Comparison of ENCODE assay signal across 8 mouse cellular contexts in the genomic region with DNA sequence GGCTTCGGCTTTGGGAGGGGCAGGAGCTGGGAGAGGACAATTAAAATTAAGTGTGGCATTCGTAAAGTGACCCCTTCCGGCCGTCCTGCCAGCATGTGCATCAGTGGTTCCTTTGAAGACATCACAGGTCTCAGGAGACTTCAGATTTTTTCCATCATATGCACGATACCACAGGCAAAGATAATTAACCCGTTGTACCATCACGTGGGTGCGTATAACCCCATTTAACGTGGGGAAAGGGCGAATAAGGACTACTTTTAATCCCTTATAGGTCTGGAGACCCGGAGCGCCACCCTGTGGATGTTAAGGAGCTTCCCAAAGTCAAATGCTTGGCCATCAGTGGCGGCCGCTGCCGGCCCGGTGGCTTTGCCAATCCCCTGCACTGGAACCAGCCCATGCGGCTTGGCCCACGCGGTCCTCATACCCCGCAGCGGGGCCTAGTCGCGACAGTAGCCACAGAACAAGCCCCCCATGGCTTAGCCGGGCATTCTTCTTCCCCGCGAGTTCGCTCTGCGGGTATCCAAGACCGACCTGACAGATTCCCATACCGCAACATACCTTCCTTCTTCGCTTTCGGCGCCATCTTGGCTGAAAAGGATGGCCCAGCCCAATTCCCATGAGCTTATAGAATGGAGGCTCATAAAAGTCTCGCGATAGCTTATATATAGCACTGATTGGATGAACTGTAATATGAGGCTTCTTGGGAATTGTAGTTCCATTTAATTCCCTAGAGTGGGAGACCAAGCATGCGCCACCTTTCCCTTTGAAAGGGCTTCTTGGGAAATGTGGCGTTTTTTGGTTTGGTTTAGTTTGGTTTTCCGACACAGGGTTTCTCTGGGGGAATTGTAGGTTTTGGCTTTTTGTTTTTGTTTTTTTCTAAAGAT. TPM values are rescaled to one million over a fixed set of nuclear protein-coding genes. Genes with fewer than 3 reads are reported as not detected.
DNase-seq lines count a peak whose midpoint lies in the region; ATAC-seq lines count a peak whose summit lies in the region.

A gene (minus strand): TSS at position 624 of the 884 bp plus-strand sequence.

- H3K4me1 ChIP-seq in embryonic facial prominence, embryonic 10.5 days, result peaks cover 58% of the 10 kb centered on the region
- H3K4me1 ChIP-seq in intestine, embryonic 16.5 days (ENCODE audit: control insufficient read depth, insufficient read depth, low read length), result peaks cover 33% of the 10 kb centered on the region

- no peaks in the 10 kb centered on the region; the same call in 1 of the 2 replicates for H3K27me3 ChIP-seq in embryonic facial prominence, embryonic 10.5 days (replicated peaks; ENCODE audit: low read depth, poor library complexity, severe bottlenecking)
- no peaks in the 10 kb centered on the region for H3K27me3 ChIP-seq in intestine, embryonic 16.5 days (replicated peaks; ENCODE audit: control insufficient read depth, insufficient read depth, low read length)

- H3K36me3 ChIP-seq in embryonic facial prominence, embryonic 10.5 days (replicated peaks), result peaks cover 38% of the 10 kb centered on the region
- peaks cover 3% of the 10 kb centered on the region for H3K36me3 ChIP-seq in intestine, embryonic 16.5 days (ENCODE audit: control insufficient read depth, insufficient read depth, low read length)

- intact Hi-C loops in left cerebral cortex, postnatal 25 days (cut with DNase I), result no loop called here

- H3K9ac ChIP-seq in intestine, embryonic 16.5 days (ENCODE audit: low read depth, low read length), result peak within 1 kb of the TSS; percentile 97

- WGBS in embryonic facial prominence, embryonic 10.5 days, result under 1% methylated on average over 38 of the region's 38 CpGs
- WGBS in intestine, embryonic 16.5 days, result under 1% methylated on average over 38 of the region's 38 CpGs

- H3K27ac ChIP-seq in embryonic facial prominence, embryonic 10.5 days (replicated peaks), result peak within 1 kb of the TSS; percentile 99
- peak within 1 kb of the TSS; percentile 94 for H3K27ac ChIP-seq in intestine, embryonic 16.5 days (ENCODE audit: low read length)

- DNase-seq in adrenal gland, adult 8-10 months, result peak; percentile 82
- peak; percentile 87 for DNase-seq in embryonic facial prominence, embryonic 10.5 days (ENCODE audit: low spot score)
- DNase-seq in gonadal fat pad, adult 2 months (ENCODE audit: low read depth), result no peak
- peak; percentile 89 to 95 for DNase-seq in left cerebral cortex, postnatal 25 days (ENCODE audit: low spot score in 2 of 2)
- peak; percentile 95 for DNase-seq in mesoderm, embryonic 11.5 days (ENCODE audit: low read depth, low spot score)
- peak; percentile 87 for DNase-seq in right cerebral cortex, postnatal 25 days
- peak; percentile 93 for DNase-seq in yolk sac, embryonic 10.5 days (ENCODE audit: low spot score)

- ATAC-seq in intestine, embryonic 16.5 days, result peak; percentile 81

- peak within 1 kb of the TSS; percentile 95 for H3K4me3 ChIP-seq in embryonic facial prominence, embryonic 10.5 days
- H3K4me3 ChIP-seq in intestine, embryonic 16.5 days (ENCODE audit: low read length), result peak within 1 kb of the TSS; percentile 94

- H3K9me3 ChIP-seq in embryonic facial prominence, embryonic 10.5 days, result no peaks in the 10 kb centered on the region
- no peaks in the 10 kb centered on the region for H3K9me3 ChIP-seq in intestine, embryonic 16.5 days (ENCODE audit: control insufficient read depth, low read length)

- H3K4me2 ChIP-seq in intestine, embryonic 16.5 days (ENCODE audit: low read depth, low read length), result peak within 1 kb of the TSS; percentile 68

RNA-seq across cellular contexts. Expression of the gene that starts here (rescaled TPM):
- total RNA-seq in adrenal gland, adult 8-10 months (2022), result 1,000 to 10,000 TPM; 1,361 to 1,741 (median 1,547) TPM
- 1,123 and 1,138 TPM in 2 replicates for polyA plus RNA-seq in embryonic facial prominence, embryonic 10.5 days (2016; fragmentation: Nextera tagmentation; extraction: Ambion mirVana)
- 284 and 314 TPM in 2 replicates for polyA plus RNA-seq in gonadal fat pad, adult 2 months (2012; rRNA removed)
- polyA plus RNA-seq in intestine, embryonic 16.5 days (2015; fragmentation: Nextera tagmentation; extraction: Ambion mirVana), result 1,166 and 1,241 TPM in 2 replicates
- 100 to 1,000 TPM; 616 to 654 TPM for total RNA-seq in left cerebral cortex, postnatal 25 days (2021)
